Mouse (Mus musculus): ENCODE measurements around the gene Psmd2. TPM values are rescaled to one million over a fixed set of nuclear protein-coding genes. Genes with fewer than 3 reads are reported as not detected.

Psmd2 gene
- polyA plus RNA-seq, 1 experiment from 2014 or later: 136 TPM

- Histone ChIP-seq H3K4me2 (replicated peaks; ENCODE audit: low read depth) (no peak overlapping the region), H3K27ac (ENCODE audit: low read depth, low read length) (no peak overlapping the region), H3K4me3 (ENCODE audit: low read depth, low read length) (no peak overlapping the region), H3K9me3 (ENCODE audit: control insufficient read depth) (no peaks in the 10 kb centered on the region), H3K4me1 (replicated peaks; ENCODE audit: control insufficient read depth, insufficient read depth, low read length) (no peaks in the 10 kb centered on the region), H3K9ac (ENCODE audit: low read depth, low read length) (no peak overlapping the region), H3K27me3 (replicated peaks; ENCODE audit: control insufficient read depth, insufficient read depth, low read length) (no peaks in the 10 kb centered on the region), H3K36me3 (ENCODE audit: control insufficient read depth, insufficient read depth) (peaks cover 49% of the 10 kb centered on the region)
- no peak for TF ChIP-seq CTCF (IDR thresholded peaks at IDR 0.05; ENCODE audit: low read depth)
- WGBS: 87% methylated on average over 6 of the region's 6 CpGs
- no peak for ATAC-seq
Measured at GRCm38 (mm10) chr16:20703699-20704400, 52.4 kb downstream of the Psmd2 start.

- Histone ChIP-seq H3K4me2 (replicated peaks; ENCODE audit: low read depth) (no peak overlapping the region), H3K9me3 (ENCODE audit: control insufficient read depth) (no peaks in the 10 kb centered on the region), H3K9ac (ENCODE audit: low read depth, low read length) (no peak overlapping the region), H3K4me3 (ENCODE audit: low read depth, low read length) (no peak overlapping the region), H3K27ac (ENCODE audit: low read depth, low read length) (no peak overlapping the region; the same call in 1 of the 2 replicates), H3K36me3 (ENCODE audit: control insufficient read depth, insufficient read depth) (peaks cover 60% of the 10 kb centered on the region), H3K27me3 (replicated peaks; ENCODE audit: control insufficient read depth, insufficient read depth, low read length) (no peaks in the 10 kb centered on the region), H3K4me1 (replicated peaks; ENCODE audit: control insufficient read depth, insufficient read depth, low read length) (no peaks in the 10 kb centered on the region)
- WGBS: 89% methylated on average over 3 of the region's 3 CpGs
- TF ChIP-seq CTCF (IDR thresholded peaks at IDR 0.05; ENCODE audit: low read depth): no peak
- ATAC-seq: no peak
Measured at GRCm38 (mm10) chr16:20705786-20706185, 54.3 kb downstream of the Psmd2 start.

GRCm38 (mm10) chr16:20706407-20707055, 55.1 kb downstream of the Psmd2 start:
- no peak overlapping the region for H3K27ac ChIP-seq (ENCODE audit: low read depth, low read length)
- peaks cover 67% of the 10 kb centered on the region for H3K36me3 ChIP-seq (ENCODE audit: control insufficient read depth, insufficient read depth)
- WGBS: 88% methylated on average over 2 of the region's 2 CpGs
- H3K9me3 ChIP-seq (ENCODE audit: control insufficient read depth): no peaks in the 10 kb centered on the region
- no peak for ATAC-seq
- H3K9ac ChIP-seq (ENCODE audit: low read depth, low read length): no peak overlapping the region
- H3K4me3 ChIP-seq (ENCODE audit: low read depth, low read length): no peak overlapping the region
- H3K4me1 ChIP-seq (replicated peaks; ENCODE audit: control insufficient read depth, insufficient read depth, low read length): no peaks in the 10 kb centered on the region
- H3K27me3 ChIP-seq (replicated peaks; ENCODE audit: control insufficient read depth, insufficient read depth, low read length): no peaks in the 10 kb centered on the region
- no peak overlapping the region for H3K4me2 ChIP-seq (replicated peaks; ENCODE audit: low read depth)
- no peak for TF ChIP-seq CTCF (IDR thresholded peaks at IDR 0.05; ENCODE audit: low read depth)

- no peak overlapping the region for H3K4me3 ChIP-seq (ENCODE audit: low read depth, low read length)
- H3K4me1 ChIP-seq (replicated peaks; ENCODE audit: control insufficient read depth, insufficient read depth, low read length): no peaks in the 10 kb centered on the region
- H3K27ac ChIP-seq (ENCODE audit: low read depth, low read length): no peak overlapping the region
- 94% methylated on average over 21 of the region's 21 CpGs for WGBS
- no peak for ATAC-seq
- H3K36me3 ChIP-seq (ENCODE audit: control insufficient read depth, insufficient read depth): peaks cover 79% of the 10 kb centered on the region
- H3K27me3 ChIP-seq (replicated peaks; ENCODE audit: control insufficient read depth, insufficient read depth, low read length): no peaks in the 10 kb centered on the region
- H3K9ac ChIP-seq (ENCODE audit: low read depth, low read length): no peak overlapping the region
- H3K4me2 ChIP-seq (replicated peaks; ENCODE audit: low read depth): no peak overlapping the region
- TF ChIP-seq CTCF (IDR thresholded peaks at IDR 0.05; ENCODE audit: low read depth): no peak
- no peaks in the 10 kb centered on the region for H3K9me3 ChIP-seq (ENCODE audit: control insufficient read depth)
Measured at GRCm38 (mm10) chr16:20708220-20708938, 56.9 kb downstream of the Psmd2 start.

GRCm38 (mm10) chr16:20708939-20709734, 57.7 kb downstream of the Psmd2 start:
- 78% methylated on average over 19 of the region's 19 CpGs for WGBS
- peaks cover 79% of the 10 kb centered on the region for H3K36me3 ChIP-seq (ENCODE audit: control insufficient read depth, insufficient read depth)
- no peak overlapping the region for H3K27ac ChIP-seq (ENCODE audit: low read depth, low read length)
- H3K27me3 ChIP-seq (replicated peaks; ENCODE audit: control insufficient read depth, insufficient read depth, low read length): no peaks in the 10 kb centered on the region
- H3K9ac ChIP-seq (ENCODE audit: low read depth, low read length): no peak overlapping the region
- H3K9me3 ChIP-seq (ENCODE audit: control insufficient read depth): no peaks in the 10 kb centered on the region
- no peaks in the 10 kb centered on the region for H3K4me1 ChIP-seq (replicated peaks; ENCODE audit: control insufficient read depth, insufficient read depth, low read length)
- peak; percentile 73 for TF ChIP-seq CTCF (IDR thresholded peaks at IDR 0.05; ENCODE audit: low read depth)
- H3K4me2 ChIP-seq (replicated peaks; ENCODE audit: low read depth): no peak overlapping the region
- no peak overlapping the region for H3K4me3 ChIP-seq (ENCODE audit: low read depth, low read length)
- ATAC-seq: no peak
